24 mouse cellular contexts compared by ENCODE assay signal in genomic region chr19:19170807-19171206, GRCm38 (mm10). TPM values are rescaled to one million over a fixed set of nuclear protein-coding genes. Genes with fewer than 3 reads are reported as not detected.
A peak's percentile ranks its signal among the peaks of the same experiment; 100 is the strongest.
DNase-seq lines count a peak whose midpoint lies in the region; ATAC-seq and TF ChIP-seq lines count a peak whose summit lies in the region.
"Had no signal": no experiment of that assay in that cellular context is flagged by ENCODE, and none has a peak within 500 bp of the region (broad histone marks: within the 10 kb centered on the region; RNA-seq: fewer than 3 reads in every experiment).

No protein-coding gene starts in this region.

- peak; percentile 65 for DNase-seq in heart, adult 11 months
- DNase-seq in heart, adult 8-10 months (ENCODE audit: low spot score), result no peak
- DNase-seq in midbrain, embryonic 11.5 days (ENCODE audit: low spot score, missing footprints), result peak; percentile 57
- no peak for DNase-seq in midbrain, embryonic 10.5 days (ENCODE audit: low spot score)
- DNase-seq in CH12.LX (ENCODE audit: extremely low read depth), result no peak
- DNase-seq: adrenal gland, adult 2 months; adrenal gland, adult 8-10 months; adrenal gland, postnatal 10 days; adrenal gland, postnatal 14 days; adrenal gland, postnatal 25 days; adrenal gland, postnatal 36 days; B cell, adult 2 months; cerebellum, adult 11 months; cerebellum, adult 11-12 months; cerebellum, adult 18-20 months; cerebellum, adult 2 months had no signal

- no peak for ATAC-seq in intestine, postnatal 0 days
- ATAC-seq in intestine, embryonic 15.5 days, result no peak
- no peak for ATAC-seq in midbrain, embryonic 11.5 days (ENCODE audit: low FRiP score)
- ATAC-seq in cerebellum, adult (ENCODE audit: insufficient number of reproducible peaks, low FRiP score, low TSS enrichment), result no peak
- ATAC-seq: activated CD4-positive, CD25-positive, alpha-beta regulatory T cell, adult 4 months; CD4-positive, CD25-positive, alpha-beta regulatory T cell, adult 4 months; Patski had no signal

- no peaks in the 10 kb centered on the region for H3K4me1 ChIP-seq in intestine, postnatal 0 days (replicated peaks; ENCODE audit: control insufficient read depth, insufficient read depth, low read length)
- no peaks in the 10 kb centered on the region for H3K4me1 ChIP-seq in intestine, embryonic 15.5 days (replicated peaks)
- H3K4me1 ChIP-seq in midbrain, embryonic 11.5 days (ENCODE audit: control insufficient read depth, insufficient read depth, low read length), result no peaks in the 10 kb centered on the region
- H3K4me1 ChIP-seq in midbrain, embryonic 10.5 days, result no peaks in the 10 kb centered on the region
- H3K4me1 ChIP-seq in CH12.LX (ENCODE audit: control insufficient read depth in 1 of 2, insufficient read depth in 2 of 2), result no peaks in the 10 kb centered on the region

- no peak for TF ChIP-seq RAD21 in CH12.LX (IDR thresholded peaks at IDR 0.05; ENCODE audit: low read depth, low read length)

- no peak overlapping the region for H3K4me2 ChIP-seq in intestine, postnatal 0 days (replicated peaks; ENCODE audit: low read depth)
- H3K4me2 ChIP-seq in intestine, embryonic 15.5 days (replicated peaks), result no peak overlapping the region
- no peak overlapping the region for H3K4me2 ChIP-seq in midbrain, embryonic 11.5 days
- no peak overlapping the region for H3K4me2 ChIP-seq in CH12.LX (ENCODE audit: insufficient read depth, low read depth, poor library complexity, severe bottlenecking)

- in situ Hi-C loops in CH12.LX (cut with MboI; ENCODE audit: low pct_ligation_motif_present, low pct_unique_long_range_greater_than_20kb, low sequenced_read_pairs), result no loop called here

- no peaks in the 10 kb centered on the region for H3K27me3 ChIP-seq in intestine, postnatal 0 days (replicated peaks; ENCODE audit: control insufficient read depth, insufficient read depth, low read length)
- H3K27me3 ChIP-seq in intestine, embryonic 15.5 days (replicated peaks), result no peaks in the 10 kb centered on the region
- no peaks in the 10 kb centered on the region for H3K27me3 ChIP-seq in midbrain, embryonic 11.5 days (ENCODE audit: control insufficient read depth, insufficient read depth, low read length)
- H3K27me3 ChIP-seq in midbrain, embryonic 10.5 days (ENCODE audit: low read depth, poor library complexity, severe bottlenecking), result no peaks in the 10 kb centered on the region
- H3K27me3 ChIP-seq in CH12.LX (replicated peaks), result no peaks in the 10 kb centered on the region

- H3K27ac ChIP-seq in intestine, postnatal 0 days (ENCODE audit: low read depth, low read length), result no peak overlapping the region
- no peak overlapping the region for H3K27ac ChIP-seq in intestine, embryonic 15.5 days
- no peak overlapping the region for H3K27ac ChIP-seq in midbrain, embryonic 11.5 days (ENCODE audit: low read depth, low read length)
- H3K27ac ChIP-seq in midbrain, embryonic 10.5 days (replicated peaks), result no peak overlapping the region
- no peak overlapping the region for H3K27ac ChIP-seq in CH12.LX (ENCODE audit: insufficient read depth, low read depth)

- no peak for TF ChIP-seq POLR2A in CH12.LX (IDR thresholded peaks at IDR 0.05; ENCODE audit: low read depth, low read length)

- no peaks in the 10 kb centered on the region for H3K9me3 ChIP-seq in intestine, postnatal 0 days (ENCODE audit: control insufficient read depth)
- no peaks in the 10 kb centered on the region for H3K9me3 ChIP-seq in intestine, embryonic 15.5 days
- no peaks in the 10 kb centered on the region; the same call in 1 of the 2 replicates for H3K9me3 ChIP-seq in midbrain, embryonic 11.5 days (ENCODE audit: control insufficient read depth, low read length)
- no peaks in the 10 kb centered on the region for H3K9me3 ChIP-seq in midbrain, embryonic 10.5 days (replicated peaks)
- peaks cover 2% of the 10 kb centered on the region for H3K9me3 ChIP-seq in CH12.LX (replicated peaks; ENCODE audit: low read length)
- H3K9me3 ChIP-seq: G1E had no signal

- no peak overlapping the region for H3K9ac ChIP-seq in intestine, postnatal 0 days (ENCODE audit: low read depth, low read length)
- no peak overlapping the region for H3K9ac ChIP-seq in intestine, embryonic 15.5 days
- no peak overlapping the region for H3K9ac ChIP-seq in midbrain, embryonic 11.5 days (ENCODE audit: low read length)
- no peak overlapping the region for H3K9ac ChIP-seq in CH12.LX (ENCODE audit: insufficient read depth, low read depth)

- no peak overlapping the region for H3K4me3 ChIP-seq in intestine, postnatal 0 days (ENCODE audit: low read depth, low read length)
- H3K4me3 ChIP-seq in intestine, embryonic 15.5 days (replicated peaks), result no peak overlapping the region
- no peak overlapping the region for H3K4me3 ChIP-seq in midbrain, embryonic 11.5 days (ENCODE audit: low read depth, low read length)
- no peak overlapping the region for H3K4me3 ChIP-seq in midbrain, embryonic 10.5 days
- H3K4me3 ChIP-seq in CH12.LX (replicated peaks in 1 of 3; ENCODE audit: low read depth in 2 of 3, low read length in 2 of 3, poor library complexity in 1 of 3), result no peak overlapping the region

- no peaks in the 10 kb centered on the region for H3K79me2 ChIP-seq in CH12.LX (replicated peaks; ENCODE audit: control insufficient read depth, extremely low read depth, insufficient read depth, poor library complexity, severe bottlenecking)

- no peak for TF ChIP-seq EP300 in CH12.LX (IDR thresholded peaks at IDR 0.05; ENCODE audit: low read length)

- 0 out of 2 replicates have a peak, but pooled peaks have one; percentile 4 for TF ChIP-seq CTCF in intestine, postnatal 0 days (IDR thresholded peaks at IDR 0.05; ENCODE audit: low read depth)
- TF ChIP-seq CTCF in CH12.LX (conservative IDR thresholded peaks at IDR 0.05 in 1 of 2, IDR thresholded peaks at IDR 0.05 in 1 of 2; ENCODE audit: low read depth in 2 of 2, low read length in 2 of 2), result 0 out of 4 replicates have a peak, but pooled peaks have one; percentile 7 to 12

- H3K36me3 ChIP-seq in intestine, postnatal 0 days (ENCODE audit: control insufficient read depth, insufficient read depth), result no peaks in the 10 kb centered on the region
- no peaks in the 10 kb centered on the region for H3K36me3 ChIP-seq in intestine, embryonic 15.5 days
- no peaks in the 10 kb centered on the region for H3K36me3 ChIP-seq in midbrain, embryonic 11.5 days (ENCODE audit: control insufficient read depth, insufficient read depth, low read length)
- H3K36me3 ChIP-seq in midbrain, embryonic 10.5 days, result no peaks in the 10 kb centered on the region
- H3K36me3 ChIP-seq in CH12.LX (replicated peaks in 1 of 2; ENCODE audit: control insufficient read depth in 1 of 2, insufficient read depth in 1 of 2, low read length in 1 of 2), result no peaks in the 10 kb centered on the region
- H3K36me3 ChIP-seq: G1E had no signal

- dilution Hi-C loops in CH12.LX (cut with MboI; ENCODE audit: extremely low pct_ligation_motif_present, extremely low pct_unique_long_range_greater_than_20kb, low sequenced_read_pairs), result no loop called here

- 88% methylated on average over 3 of the region's 3 CpGs for WGBS in intestine, postnatal 0 days
- 78% methylated on average over 3 of the region's 3 CpGs for WGBS in intestine, embryonic 15.5 days
- 80% methylated on average over 3 of the region's 3 CpGs for WGBS in midbrain, embryonic 11.5 days
- WGBS in midbrain, embryonic 10.5 days, result 89% methylated on average over 3 of the region's 3 CpGs

TF ChIP-seq in CH12.LX, 34 proteins besides CTCF, POLR2A, EP300 and RAD21:
- TF ChIP-seq RCOR1 (conservative IDR thresholded peaks at IDR 0.05; ENCODE audit: low read depth, low read length), result no peak
- TF ChIP-seq IRF4 (IDR thresholded peaks at IDR 0.05; ENCODE audit: low read depth, low read length), result no peak
- no peak for TF ChIP-seq SMC3 (IDR thresholded peaks at IDR 0.05; ENCODE audit: low read depth, low read length)
- TF ChIP-seq TCF12 (IDR thresholded peaks at IDR 0.05; ENCODE audit: low read depth, low read length), result no peak
- no peak for TF ChIP-seq PAX5 (IDR thresholded peaks at IDR 0.05; ENCODE audit: low read length)
- TF ChIP-seq MYC (IDR thresholded peaks at IDR 0.05; ENCODE audit: low read depth, low read length), result no peak
- TF ChIP-seq SIN3A (IDR thresholded peaks at IDR 0.05; ENCODE audit: low read length), result no peak
- no peak for TF ChIP-seq TBP (conservative IDR thresholded peaks at IDR 0.05; ENCODE audit: low read depth, low read length)
- no peak for TF ChIP-seq MAZ (IDR thresholded peaks at IDR 0.05; ENCODE audit: low read depth, low read length)
- TF ChIP-seq NRF1 (IDR thresholded peaks at IDR 0.05; ENCODE audit: low read depth, low read length), result no peak
- no peak for TF ChIP-seq MXI1 (IDR thresholded peaks at IDR 0.05; ENCODE audit: low read depth, low read length)
- no peak for TF ChIP-seq MEF2A (IDR thresholded peaks at IDR 0.05; ENCODE audit: borderline replicate concordance, low read depth, low read length)
- TF ChIP-seq E2F4 (IDR thresholded peaks at IDR 0.05; ENCODE audit: insufficient replicate concordance, low read depth, low read length), result no peak
- TF ChIP-seq CHD1 (IDR thresholded peaks at IDR 0.05; ENCODE audit: low read depth, low read length), result no peak

RNA-seq across cellular contexts. Expression of gene Rorb, which starts 59.8 kb away (rescaled TPM):
- total RNA-seq in heart, adult 8-10 months (2022), result under 1 TPM; 0.50 to 0.68 (median 0.62) TPM
- 0.12 and 0.17 TPM in 2 replicates for polyA plus RNA-seq in intestine, postnatal 0 days (2015; fragmentation: Nextera tagmentation; extraction: Ambion mirVana)
- 0.61 and 0.64 TPM in 2 replicates for polyA plus RNA-seq in intestine, embryonic 15.5 days (2015; fragmentation: Nextera tagmentation; extraction: Ambion mirVana)
- 3.1 and 3.3 TPM in 2 replicates for polyA plus RNA-seq in midbrain, embryonic 11.5 days (2014; fragmentation: Nextera tagmentation; extraction: Ambion mirVana)
- 1.5 and 3.2 TPM in 2 replicates for polyA plus RNA-seq in midbrain, embryonic 10.5 days (2016; fragmentation: Nextera tagmentation; extraction: Ambion mirVana)
- not detected in 2 replicates for total RNA-seq in CH12.LX (2012; rRNA removed)
- total RNA-seq in CH12.LX (2014; rRNA removed), result not detected in 2 replicates
- not detected in 2 replicates for polyA plus RNA-seq in CH12.LX (2012; ENCODE audit: insufficient read length, low read depth)
- total RNA-seq: MEL had no signal
- polyA plus RNA-seq: G1E had no signal

Comparison
In these comparisons a context has a peak if more than half of its experiments do, and no peak if none do; other contexts are left out.
1. DNase-seq: peak in heart, adult 11 months (single experiment) and midbrain, embryonic 11.5 days (single experiment); none in heart, adult 8-10 months (single experiment), midbrain, embryonic 10.5 days (single experiment) and CH12.LX (single experiment).